Mouse (Mus musculus) embryo, embryonic 10 days (tissue): ENCODE measurements around the gene Prkar2b.

ENCODE experiments used
- DNase-seq: peaks from one replicate; pipeline ENCODE4 v3.0.0-alpha.2; 2015; ENCODE audit warnings: low spot score

Prkar2b gene

GRCm38 (mm10) chr12:31966405-31966804, 94.7 kb downstream of the Prkar2b start:
- DNase-seq = no peak

- no peak for DNase-seq
Measured at GRCm38 (mm10) chr12:31965517-31966212, 95.4 kb downstream of the Prkar2b start.

DNA sequence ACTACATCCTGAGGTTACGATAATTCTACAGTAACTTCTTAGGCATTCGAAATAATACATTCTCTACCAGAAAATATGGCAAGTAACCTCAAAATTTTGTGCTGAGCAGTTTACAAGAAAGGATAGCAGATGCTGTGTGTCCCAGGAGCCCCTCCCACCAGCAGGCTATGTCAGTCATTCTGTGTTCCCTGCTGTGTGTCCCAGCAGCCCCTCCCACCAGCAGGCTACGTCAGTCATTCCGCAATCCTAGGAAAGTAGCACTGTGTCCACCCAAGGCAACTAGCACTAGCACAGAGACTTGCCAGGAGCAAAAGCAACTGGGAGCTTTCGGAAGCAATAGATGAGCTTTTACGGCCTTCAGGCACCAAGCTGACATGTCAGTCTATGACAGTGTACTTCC, 97.0 kb downstream of the Prkar2b start:
- no peak for DNase-seq

DNA sequence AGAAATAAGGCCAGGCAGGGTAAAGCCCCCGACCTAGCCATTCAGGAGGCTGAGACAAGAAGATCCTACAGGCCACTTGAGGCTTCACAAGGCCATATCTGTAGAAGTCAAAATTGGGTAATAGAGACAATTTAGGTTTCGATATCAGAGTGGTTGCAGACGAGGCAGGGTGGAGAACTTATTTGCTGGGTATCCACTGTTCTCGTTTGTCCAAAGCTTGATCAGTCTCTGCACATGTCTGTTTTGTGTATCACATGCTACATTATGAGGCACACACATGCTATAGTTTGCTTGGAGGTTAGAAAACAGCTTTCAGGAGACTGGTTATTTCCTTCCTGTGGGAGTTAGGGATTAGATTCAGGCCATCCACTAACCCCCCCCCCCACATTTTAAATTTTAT, 105.3 kb downstream of the Prkar2b start:
- no peak for DNase-seq

GRCm38 (mm10) chr12:31950659-31951031, 110.5 kb downstream of the Prkar2b start:
- DNase-seq = no peak

- DNase-seq = peak; percentile 98
Measured at GRCm38 (mm10) chr12:31949759-31950658, 111.1 kb downstream of the Prkar2b start, which contains the start of gene Hbp1. Gene Hbp1, minus strand, starts transcription at chr12:31950535.

DNA sequence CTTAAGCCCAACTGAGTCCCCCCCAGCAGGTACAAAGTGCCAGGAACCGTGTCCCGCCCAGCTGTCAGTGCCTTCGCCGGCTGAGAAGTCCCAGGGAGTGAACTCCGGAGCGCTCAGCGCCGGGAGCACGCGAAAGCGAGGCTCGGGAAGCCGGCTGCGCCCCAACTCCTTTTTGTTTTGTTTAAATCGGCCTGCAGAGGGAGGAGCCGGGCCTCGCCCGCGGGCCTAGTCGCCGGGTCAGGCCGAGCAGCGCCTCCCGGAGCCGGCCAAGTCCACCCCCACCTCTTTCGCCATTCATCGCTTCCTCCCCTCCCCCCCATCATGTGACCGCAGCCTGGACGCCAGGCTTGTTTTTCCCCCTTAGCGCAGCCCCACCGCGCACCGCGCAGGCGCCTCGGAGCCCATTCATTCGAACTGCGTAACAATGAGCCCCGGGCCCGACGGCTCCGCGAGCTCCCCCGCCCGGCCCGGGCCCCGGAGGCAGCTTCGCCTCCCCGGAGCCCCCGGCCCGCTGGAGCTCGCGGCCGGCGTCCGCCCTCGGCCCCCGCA, 111.8 kb downstream of the Prkar2b start:
- DNase-seq = peak; percentile 92

DNA sequence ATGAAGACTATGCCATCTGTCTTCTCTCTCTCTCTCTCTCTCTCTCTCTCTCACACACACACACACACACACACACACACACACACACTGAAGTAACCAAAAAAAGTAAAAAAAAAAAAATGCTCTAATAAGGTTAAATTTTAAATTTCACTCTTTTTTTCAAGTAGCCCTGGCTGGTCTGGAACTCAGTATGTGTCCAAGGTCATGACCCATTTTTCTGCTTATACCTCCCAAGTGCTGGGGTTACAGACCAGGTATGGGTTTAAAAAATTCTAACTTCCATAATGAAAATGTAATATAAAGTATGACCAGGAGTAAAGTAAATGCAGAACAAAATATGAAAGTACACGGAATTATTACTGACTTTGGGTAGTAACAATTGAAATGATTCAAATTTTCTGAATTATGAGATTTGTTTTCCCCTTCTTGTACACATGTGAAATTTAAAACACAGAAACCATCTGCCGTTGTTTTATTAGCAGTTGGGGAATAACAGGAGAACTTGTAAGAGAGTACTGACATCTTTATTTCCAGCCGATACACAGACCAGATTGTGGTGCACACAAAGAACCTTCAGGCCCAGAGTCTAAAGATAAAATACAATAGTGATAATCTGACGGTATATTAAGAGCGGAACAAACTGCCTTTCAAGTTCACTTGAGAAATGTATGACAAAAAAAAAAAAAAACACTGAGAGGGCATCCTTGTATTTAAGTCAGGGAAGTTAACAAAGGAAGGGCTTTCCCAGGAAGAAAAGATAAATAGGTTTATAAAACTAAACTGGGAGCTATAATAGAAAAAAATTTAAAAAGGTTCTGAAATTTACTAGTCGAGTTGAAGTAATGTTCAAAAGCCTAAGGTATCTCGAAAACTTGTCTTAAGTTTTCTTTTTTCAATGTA, 112.7 kb downstream of the Prkar2b start:
- no peak for DNase-seq

DNA sequence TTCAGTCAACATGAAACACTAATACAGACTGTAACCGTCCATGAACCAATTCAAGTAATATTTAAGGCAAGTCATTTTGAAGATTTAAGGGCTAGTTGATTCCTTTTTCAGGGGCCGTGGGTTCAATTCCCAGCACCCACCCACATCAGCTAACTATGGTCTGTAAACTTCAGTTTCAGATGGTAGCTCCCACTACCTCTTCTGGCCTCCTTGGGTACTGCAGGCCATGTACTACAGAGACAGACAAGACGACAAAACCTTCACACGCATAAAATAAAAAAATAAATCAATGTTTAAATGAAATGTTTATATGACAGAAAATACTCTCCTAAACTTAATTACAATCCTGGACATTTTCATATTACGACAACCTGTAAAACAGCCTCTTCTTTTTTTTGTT, 113.6 kb downstream of the Prkar2b start:
- no peak for DNase-seq

DNA sequence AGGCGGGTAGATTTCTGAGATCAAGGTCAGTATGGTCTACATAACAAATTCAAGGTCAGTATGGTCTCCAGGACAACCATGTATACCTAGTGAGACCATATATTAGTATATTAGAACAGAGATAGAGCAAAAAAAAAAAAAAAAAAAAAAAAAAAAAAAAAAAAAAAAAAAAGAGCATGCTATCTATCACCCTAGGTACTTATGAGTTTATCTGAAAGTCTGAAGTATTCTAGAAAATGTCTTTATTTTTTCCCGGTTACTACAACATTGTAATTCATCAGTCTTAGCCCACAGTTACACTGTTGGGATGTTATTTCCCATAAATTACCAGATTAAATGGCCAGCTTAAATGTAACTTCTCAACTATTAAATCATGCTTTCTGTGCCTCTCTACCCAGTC, 116.7 kb downstream of the Prkar2b start:
- DNase-seq = no peak

DNA sequence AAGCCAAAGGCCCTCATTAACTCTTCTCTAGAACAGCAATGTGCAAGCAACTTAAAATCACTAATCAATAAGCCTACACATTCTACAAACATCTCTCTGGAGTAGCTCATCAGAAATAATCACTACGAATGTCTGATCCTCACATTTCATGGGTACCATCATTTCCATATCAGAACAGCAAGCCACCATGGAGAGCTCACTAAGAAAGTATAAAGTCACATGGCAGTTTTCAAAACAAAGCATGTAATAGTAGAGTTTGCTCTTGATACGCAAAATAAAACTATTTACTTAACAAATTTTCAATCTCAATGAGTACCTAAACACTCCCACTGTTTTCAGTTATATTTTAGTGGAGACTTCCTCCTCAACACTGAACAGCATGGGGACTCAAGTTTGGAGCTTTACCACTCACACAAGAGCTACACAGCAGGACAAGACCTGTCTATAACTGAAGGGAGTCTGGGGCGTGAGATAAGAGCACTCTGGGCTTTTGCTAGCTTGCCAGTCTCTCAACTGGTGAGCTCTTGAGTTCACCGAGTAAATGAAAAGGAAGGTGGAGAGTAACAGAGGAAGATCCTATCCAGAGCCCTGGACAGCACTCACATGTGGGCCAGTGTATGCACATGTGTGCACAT, 118.0 kb downstream of the Prkar2b start:
- DNase-seq = no peak

GRCm38 (mm10) chr12:31939026-31939425, 122.1 kb downstream of the Prkar2b start:
- no peak for DNase-seq

DNA sequence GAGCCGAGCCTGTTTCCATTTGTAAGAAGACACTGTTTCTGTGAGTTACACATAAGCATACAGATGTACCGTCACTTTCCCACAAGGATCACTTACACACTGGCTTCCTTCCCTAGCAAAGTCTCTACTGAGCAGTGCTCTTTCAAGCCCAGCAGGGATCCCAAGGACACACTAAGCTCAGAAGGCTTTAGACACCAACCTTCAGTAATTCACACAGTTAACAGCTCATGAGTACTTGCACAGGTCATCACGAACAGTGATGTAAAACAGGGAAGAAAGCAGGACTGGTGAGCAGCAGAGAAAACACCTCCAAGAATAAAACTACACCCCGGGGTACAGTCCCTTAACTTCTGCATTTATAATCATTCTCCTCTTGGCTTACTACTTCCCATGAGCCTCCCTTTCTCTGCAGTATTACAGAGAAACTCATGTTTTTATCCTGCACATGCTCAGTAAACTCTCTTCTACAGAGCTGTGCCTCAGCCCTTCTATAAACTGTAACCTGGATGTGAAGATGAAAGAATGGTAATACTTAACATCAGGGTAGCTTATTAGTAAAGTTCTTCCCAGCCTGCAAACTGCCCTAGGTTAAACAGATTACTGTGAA, 122.6 kb downstream of the Prkar2b start:
- no peak for DNase-seq

DNA sequence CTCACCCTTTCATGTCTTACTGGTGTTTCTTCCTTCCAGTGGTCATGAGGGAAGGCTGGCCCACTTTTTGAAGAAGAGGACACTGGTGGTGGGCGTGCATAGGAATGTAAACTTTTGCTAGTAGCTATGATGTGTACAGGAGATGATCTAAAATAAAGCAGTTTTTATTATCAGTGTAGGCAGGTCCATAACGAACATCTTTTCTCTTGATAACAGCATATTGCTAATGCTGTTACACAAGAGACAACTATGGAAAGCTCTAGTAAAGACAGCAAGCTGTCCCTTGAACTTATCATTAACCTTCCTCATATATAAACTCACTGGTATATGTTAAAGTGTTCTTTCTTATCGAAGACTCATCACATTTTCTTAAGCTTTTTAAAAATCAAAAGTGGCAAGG, 123.5 kb downstream of the Prkar2b start:
- no peak for DNase-seq

DNA sequence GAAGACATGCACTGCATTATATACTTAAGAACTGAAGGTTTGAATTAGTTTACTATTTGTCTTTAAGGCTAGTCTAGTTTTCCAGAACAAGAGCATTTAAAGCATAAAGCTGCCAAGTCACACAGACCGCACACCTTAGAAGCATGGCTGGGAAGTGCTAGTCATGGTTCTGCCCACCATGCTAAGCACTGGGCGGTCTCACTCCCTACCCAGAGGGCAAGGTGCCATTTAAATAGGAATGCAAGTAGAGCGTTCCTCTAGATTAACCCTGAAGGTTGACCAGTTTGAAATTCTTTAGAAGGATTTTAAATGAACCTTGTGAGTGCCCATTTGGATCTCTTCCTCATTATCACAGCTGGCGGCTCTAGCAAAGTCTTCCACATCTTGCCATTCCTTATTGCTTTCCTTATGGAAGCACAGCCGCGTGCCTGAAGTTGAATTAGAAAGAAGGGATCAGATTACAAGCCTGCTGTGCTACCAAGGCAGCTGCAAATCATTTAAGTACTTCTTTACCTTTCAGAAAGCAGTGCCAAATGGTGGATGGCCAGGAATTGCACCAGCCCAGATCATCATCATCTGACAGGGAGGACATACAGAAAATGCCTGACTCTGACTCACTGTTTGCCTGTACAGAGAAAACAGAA, 124.3 kb downstream of the Prkar2b start:
- DNase-seq = peak; percentile 67

DNA sequence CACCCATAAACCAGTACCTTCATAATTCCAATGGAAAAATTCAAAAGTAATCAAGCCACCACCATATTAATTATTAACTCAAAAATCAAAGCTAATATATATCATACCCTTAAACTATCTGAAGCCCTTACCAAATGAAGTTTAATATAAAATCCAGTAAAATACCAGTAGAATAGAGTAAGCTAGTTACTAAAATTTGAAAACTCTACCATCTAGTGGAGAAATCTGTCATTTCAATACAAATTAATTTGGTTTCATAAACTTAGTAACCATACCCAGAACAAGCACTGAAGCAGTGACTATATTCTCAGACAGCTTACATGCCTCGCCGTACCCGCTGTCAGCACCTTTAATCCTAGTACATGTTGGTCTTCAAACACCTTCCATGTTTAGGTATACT, 129.3 kb downstream of the Prkar2b start:
- no peak for DNase-seq

DNA sequence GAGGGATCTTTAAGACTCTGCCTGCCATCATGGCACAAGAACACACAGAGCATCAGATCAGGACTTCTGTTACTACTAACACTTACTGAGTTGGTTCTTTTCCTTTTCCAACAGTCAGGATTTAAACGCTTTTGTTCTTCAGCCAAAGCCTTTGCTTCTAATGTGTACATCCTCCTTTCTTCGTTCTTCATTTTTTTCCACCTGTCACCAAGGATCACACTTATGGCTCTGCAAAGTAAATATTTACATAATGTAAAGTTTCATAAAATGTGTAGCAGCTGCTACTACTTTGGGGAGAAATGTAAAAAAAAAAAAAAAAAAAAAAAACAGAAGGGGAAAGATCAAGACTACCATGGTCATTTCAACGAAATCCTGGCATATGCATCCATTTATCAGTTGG, 132.6 kb downstream of the Prkar2b start:
- DNase-seq = no peak

DNA sequence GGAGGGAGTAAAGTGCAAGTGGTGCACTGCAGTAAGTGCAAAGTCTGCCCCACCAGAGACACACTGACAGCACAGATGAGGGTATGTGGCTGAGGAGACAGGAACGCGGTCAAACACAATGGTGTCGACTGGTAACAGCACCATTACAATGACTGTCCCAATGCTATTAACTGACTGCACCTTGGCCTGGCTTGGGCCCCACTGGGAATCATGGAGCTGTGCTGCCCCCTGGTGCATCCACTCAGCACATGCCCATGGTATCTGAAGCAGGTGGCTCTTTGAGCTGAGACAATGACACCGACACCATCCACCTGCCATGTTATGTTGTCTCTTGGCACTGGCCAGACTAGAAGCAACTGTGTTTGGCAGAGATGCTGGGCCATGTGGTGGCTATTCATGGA, 134.4 kb downstream of the Prkar2b start:
- peak; percentile 77 for DNase-seq

GRCm38 (mm10) chr12:31925343-31925742, 135.8 kb downstream of the Prkar2b start:
- DNase-seq = no peak

DNA sequence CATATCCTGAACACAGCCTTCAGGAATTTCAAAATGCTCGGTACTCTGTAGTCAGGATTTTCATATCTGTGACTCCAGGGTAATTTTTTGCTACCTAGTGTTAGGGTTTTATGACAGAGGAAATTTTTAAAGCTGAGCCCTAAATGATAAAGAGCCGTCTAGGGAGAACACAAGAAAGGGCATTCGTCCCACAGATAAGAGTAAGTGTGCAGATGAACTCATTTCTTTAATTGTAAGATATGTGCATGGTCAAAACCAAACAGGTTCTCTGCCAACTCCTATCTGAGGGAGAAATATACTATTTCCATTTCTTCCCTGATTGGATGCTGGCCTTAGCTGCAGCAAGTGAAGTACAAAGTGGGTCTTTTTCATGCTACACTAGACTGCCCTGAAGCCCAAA, 137.0 kb downstream of the Prkar2b start:
- DNase-seq = no peak
